27 mouse cellular contexts compared by ENCODE assay signal in the genomic region with DNA sequence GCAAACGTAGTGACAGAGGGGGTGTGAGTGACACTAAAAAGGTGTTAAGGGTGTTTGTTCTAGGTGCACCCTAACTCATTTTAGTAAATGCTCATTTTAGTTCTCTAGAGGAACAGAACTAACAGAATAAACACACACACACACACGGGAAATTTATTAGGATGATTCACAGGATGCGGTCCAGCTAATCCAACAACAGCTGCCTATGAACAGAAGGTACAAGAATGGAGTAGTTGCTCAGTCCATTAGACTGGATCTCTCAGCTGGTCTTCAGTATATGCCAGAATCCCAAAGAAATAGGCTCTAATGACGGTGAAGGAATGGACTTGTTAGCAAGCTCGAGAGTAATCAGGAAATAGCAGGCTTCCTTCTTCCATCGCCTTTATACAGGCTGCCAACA.
"Had no signal": no experiment of that assay in that cellular context is flagged by ENCODE, and none has a peak within 500 bp of the region (broad histone marks: within the 10 kb centered on the region; RNA-seq: fewer than 3 reads in every experiment).

No protein-coding gene starts in this region.

- H3K36me3 ChIP-seq: heart, embryonic 10.5 days; heart, embryonic 12.5 days; heart, embryonic 13.5 days; heart, embryonic 15.5 days; hindbrain, embryonic 10.5 days; hindbrain, embryonic 12.5 days; hindbrain, embryonic 13.5 days; hindbrain, embryonic 15.5 days; intestine, embryonic 15.5 days; kidney, embryonic 15.5 days had no signal

- DNase-seq: heart, postnatal 14 days; heart, postnatal 36 days; heart, postnatal 4 days; kidney, adult 11 months; kidney, adult 18-20 months; kidney, adult 2 months; kidney, adult 8-10 months; kidney, postnatal 10 days; kidney, postnatal 14 days; kidney, postnatal 25 days; kidney, postnatal 36 days; kidney, postnatal 4 days; layer of hippocampus, adult 9-11 months; layer of hippocampus, postnatal 36 days had no signal

- H3K27me3 ChIP-seq: heart, embryonic 12.5 days; heart, embryonic 13.5 days; heart, embryonic 15.5 days; hindbrain, embryonic 12.5 days; hindbrain, embryonic 13.5 days; hindbrain, embryonic 15.5 days; intestine, embryonic 15.5 days; kidney, embryonic 15.5 days had no signal

- H3K4me3 ChIP-seq: heart, embryonic 10.5 days; heart, embryonic 12.5 days; heart, embryonic 13.5 days; heart, embryonic 15.5 days; hindbrain, embryonic 10.5 days; hindbrain, embryonic 12.5 days; hindbrain, embryonic 13.5 days; hindbrain, embryonic 15.5 days; intestine, embryonic 15.5 days; kidney, embryonic 15.5 days; layer of hippocampus, adult 2 months had no signal

- H3K4me2 ChIP-seq: heart, embryonic 11.5 days; heart, embryonic 12.5 days; heart, embryonic 13.5 days; heart, embryonic 15.5 days; hindbrain, embryonic 12.5 days; hindbrain, embryonic 13.5 days; hindbrain, embryonic 14.5 days; hindbrain, embryonic 15.5 days; intestine, embryonic 15.5 days; kidney, embryonic 15.5 days had no signal
